Mouse (Mus musculus) heart, postnatal 0 days (tissue): Measurements from ENCODE around the gene Scp2d1. TPM values are rescaled to one million over a fixed set of nuclear protein-coding genes. Genes with fewer than 3 reads are reported as not detected.
A peak's percentile ranks its signal among the peaks of the same experiment; 100 is the strongest.

Experiments used
- ATAC-seq: fragments of 200-750 bp; cut with Nextera tagmentation; 2 replicates; pipeline ENCODE4 v1.8.0; 2017; ENCODE audit warnings: low read depth, moderate number of reproducible peaks, moderate library complexity; ENCODE audit not compliant: insufficient read depth
- DNase-seq: peaks from one replicate; pipeline ENCODE4 v3.0.0-alpha.2; 2016; ENCODE audit warnings: low spot score
- H3K27ac ChIP-seq: fragments of 300-500 bp; sonication (generic); 2 replicates; pipeline ENCODE4 v1.5.1; 2014; ENCODE audit warnings: low read depth, mild to moderate bottlenecking
- H3K27me3 ChIP-seq: fragments of 300-500 bp; sonication (generic); 2 replicates; pipeline ENCODE4 v1.6.1; 2014; ENCODE audit warnings: low read length, mixed read lengths; ENCODE audit not compliant: control insufficient read depth, insufficient read depth
- H3K36me3 ChIP-seq: fragments of 300-500 bp; sonication (generic); replicated peaks from 2 replicates; pipeline ENCODE4 v1.6.1; 2014; ENCODE audit warnings: low read length, mixed read lengths; ENCODE audit not compliant: control insufficient read depth, insufficient read depth
- H3K4me1 ChIP-seq: fragments of 300-500 bp; sonication (generic); 2 replicates; pipeline ENCODE4 v1.6.1; 2014; ENCODE audit warnings: antibody characterized with exemption; ENCODE audit not compliant: control insufficient read depth, insufficient read depth
- H3K4me2 ChIP-seq: fragments of 300-500 bp; sonication (generic); 2 replicates; pipeline ENCODE4 v1.6.1; 2014; ENCODE audit warnings: low read depth, mild to moderate bottlenecking, low read length, moderate library complexity
- H3K4me3 ChIP-seq: fragments of 300-500 bp; sonication (generic); 2 replicates; pipeline ENCODE4 v1.5.1; 2014; ENCODE audit warnings: low read depth, low read length
- H3K9ac ChIP-seq: fragments of 300-500 bp; sonication (generic); replicated peaks from 2 replicates; pipeline ENCODE4 v1.6.1; 2014; ENCODE audit warnings: low read depth, low read length, mixed read lengths
- H3K9me3 ChIP-seq: fragments of 300-500 bp; sonication (generic); replicated peaks from 2 replicates; pipeline ENCODE4 v1.6.1; 2016; ENCODE audit warnings: low read length; ENCODE audit not compliant: control insufficient read depth
- CTCF ChIP-seq: IDR thresholded peaks from 2 replicates; pipeline ENCODE4 v1.5.1; 2016; ENCODE audit warnings: antibody characterized with exemption, control low read depth, low read depth
- EP300 ChIP-seq: IDR thresholded peaks from 2 replicates; pipeline ENCODE4 v1.6.1; 2016; ENCODE audit warnings: antibody characterized with exemption, low read depth
- WGBS: fragments of 180-500 bp; shearing (Covaris S2); extraction: QIAGEN DNeasy Blood & Tissue Kit; methylation state at CpG from one replicate; pipeline ENCODE4 v1.1.7; 2014; 5-methylcytosine and 5-hydroxymethylcytosine counted together
- polyA plus RNA-seq: library from polyadenylated mRNA; unstranded; fragments of >200 nt; fragmentation: Nextera tagmentation; extraction: Ambion mirVana; gene quantifications from 2 replicates; pipeline ENCODE4 v1.2.1, GENCODE M21; 2015
- total RNA-seq: library from RNA; depleted of rRNA; stranded (reverse); fragments of >200 nt; gene quantifications from 2 replicates; pipeline ENCODE4 v1.2.3, GENCODE M21; 2014; ENCODE audit warnings: low replicate concordance; rRNA removed

The Scp2d1 gene
- total and polyA plus RNA-seq, 2 experiments from 2014 or later: not detected

DNA sequence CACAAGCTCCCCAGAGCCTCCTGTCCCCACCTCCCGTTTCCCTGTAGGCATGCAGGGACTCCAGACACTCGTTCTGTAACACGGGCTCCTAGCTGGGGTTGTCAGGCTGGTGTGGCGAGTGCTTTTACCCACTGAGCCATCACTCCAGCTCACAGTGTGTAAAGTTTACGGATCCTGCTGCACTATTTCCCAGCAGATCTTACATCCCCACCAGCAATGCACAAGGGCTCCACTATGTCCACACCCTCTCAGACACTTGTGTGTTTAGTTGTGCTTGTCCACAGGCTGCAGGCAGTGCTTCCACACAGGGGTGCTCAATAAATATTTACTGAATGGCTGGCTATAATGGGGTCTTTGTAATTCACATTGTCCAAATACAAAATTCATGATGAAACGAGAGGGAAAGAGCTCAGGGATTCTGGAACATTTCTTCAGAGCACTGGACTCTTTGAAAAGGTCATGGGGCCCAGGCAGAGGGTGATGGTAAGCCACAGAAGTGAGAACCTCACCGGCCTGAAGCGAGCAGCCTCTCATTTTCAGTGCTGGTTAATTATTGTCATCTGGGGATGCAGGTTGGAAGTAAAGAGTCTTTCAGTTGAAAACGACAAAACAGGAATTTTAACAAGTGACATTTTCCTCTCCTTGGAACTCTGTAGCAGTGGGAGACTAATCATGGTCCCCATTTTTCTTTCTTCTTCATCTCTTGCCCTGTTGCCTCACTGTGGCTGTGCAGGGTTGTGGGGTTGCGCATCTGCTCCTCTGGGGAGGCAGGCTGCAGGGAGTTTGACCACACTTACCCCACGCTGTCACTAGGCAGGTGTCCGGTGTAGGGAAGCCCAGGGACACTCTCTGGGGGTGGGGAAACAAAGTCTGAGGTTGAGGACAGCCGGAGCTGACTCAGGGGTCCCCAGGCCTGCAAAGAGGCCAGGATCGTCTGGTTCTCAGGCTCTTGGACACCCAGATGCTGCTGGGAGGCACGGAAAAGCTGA lies 15.4 kb upstream of the Scp2d1 start:
- ATAC-seq: no peak
- no peak overlapping the region for H3K4me2 ChIP-seq
- H3K4me1 ChIP-seq: no peaks in the 10 kb centered on the region
- no peaks in the 10 kb centered on the region for H3K36me3 ChIP-seq
- 65% methylated on average over 15 of the region's 15 CpGs for WGBS
- TF ChIP-seq CTCF (no peak), EP300 (no peak)
- no peaks in the 10 kb centered on the region for H3K27me3 ChIP-seq
- H3K4me3 ChIP-seq: no peak overlapping the region
- no peak for DNase-seq
- no peak overlapping the region for H3K9ac ChIP-seq
- no peaks in the 10 kb centered on the region for H3K9me3 ChIP-seq
- H3K27ac ChIP-seq: no peak overlapping the region

GRCm38 (mm10) chr2:144828457-144828985 lies 5.1 kb downstream of the Scp2d1 start:
- TF ChIP-seq CTCF: no peak
- no peak for TF ChIP-seq EP300

GRCm38 (mm10) chr2:144836667-144837311 lies 13.3 kb downstream of the Scp2d1 start:
- TF ChIP-seq EP300 (no peak), CTCF (no peak)
- Histone ChIP-seq H3K4me1 (no peaks in the 10 kb centered on the region), H3K27me3 (no peaks in the 10 kb centered on the region), H3K9ac (no peak overlapping the region), H3K27ac (no peak overlapping the region), H3K4me2 (no peak overlapping the region), H3K36me3 (no peaks in the 10 kb centered on the region), H3K4me3 (no peak overlapping the region), H3K9me3 (no peaks in the 10 kb centered on the region)
- ATAC-seq (no peak), DNase-seq (no peak)
- WGBS: 71% methylated on average over 5 of the region's 5 CpGs

More at GRCm38 (mm10) chr2:144828457-144828985, 5.1 kb downstream of the Scp2d1 start:
- Histone ChIP-seq H3K4me1 (no peaks in the 10 kb centered on the region), H3K9ac (no peak overlapping the region), H3K9me3 (no peaks in the 10 kb centered on the region), H3K4me3 (no peak overlapping the region), H3K36me3 (no peaks in the 10 kb centered on the region), H3K4me2 (no peak overlapping the region), H3K27ac (no peak overlapping the region), H3K27me3 (no peaks in the 10 kb centered on the region)
- DNase-seq: no peak
- WGBS: 72% methylated on average over 8 of the region's 8 CpGs
- no peak for ATAC-seq

DNA sequence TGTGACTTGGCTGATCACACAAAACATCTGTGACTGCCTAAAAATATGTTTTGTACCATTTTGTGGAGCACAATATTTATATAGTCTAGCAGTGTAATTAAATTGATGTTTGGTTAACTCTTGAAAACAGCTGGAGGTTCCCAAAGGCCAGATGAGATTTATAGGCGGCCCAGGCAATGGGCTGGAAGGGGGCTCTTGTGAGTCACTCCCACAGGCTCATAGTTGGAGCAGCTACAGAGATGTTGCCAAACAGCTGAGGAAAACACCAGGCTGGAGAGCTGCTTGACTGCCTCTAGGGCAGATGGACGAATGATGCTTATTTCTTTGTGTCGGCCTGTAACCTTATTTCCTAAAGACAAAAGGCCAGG lies 13.8 kb downstream of the Scp2d1 start:
- no peaks in the 10 kb centered on the region for H3K9me3 ChIP-seq
- no peak overlapping the region for H3K4me3 ChIP-seq
- no peak for TF ChIP-seq CTCF
- no peak for TF ChIP-seq EP300
- no peak overlapping the region for H3K9ac ChIP-seq
- no peak overlapping the region for H3K27ac ChIP-seq
- H3K36me3 ChIP-seq: no peaks in the 10 kb centered on the region
- H3K27me3 ChIP-seq: no peaks in the 10 kb centered on the region
- no peak for DNase-seq
- WGBS: 75% methylated on average over 3 of the region's 3 CpGs
- no peaks in the 10 kb centered on the region for H3K4me1 ChIP-seq
- H3K4me2 ChIP-seq: no peak overlapping the region
- ATAC-seq: no peak

- 53% methylated on average over 2 of the region's 2 CpGs for WGBS
- H3K4me3 ChIP-seq: no peak overlapping the region
- TF ChIP-seq CTCF (peak; percentile 44), EP300 (no peak)
- no peaks in the 10 kb centered on the region for H3K27me3 ChIP-seq
- H3K9ac ChIP-seq: no peak overlapping the region
- DNase-seq (no peak), ATAC-seq (no peak)
- no peaks in the 10 kb centered on the region for H3K36me3 ChIP-seq
- H3K9me3 ChIP-seq: no peaks in the 10 kb centered on the region
- H3K4me2 ChIP-seq: no peak overlapping the region
- no peak overlapping the region for H3K27ac ChIP-seq
- no peaks in the 10 kb centered on the region for H3K4me1 ChIP-seq
Measured at GRCm38 (mm10) chr2:144868827-144869226, 45.4 kb downstream of the Scp2d1 start.

Other genes with a start within 250 kb of the Scp2d1 start
- 50.3 and 60.3 TPM in 2 replicates for gene Smim26, start 229.6 kb upstream of the Scp2d1 start, total RNA-seq
- gene Smim26, start 229.6 kb upstream of the Scp2d1 start, polyA plus RNA-seq: 93.4 and 94.8 TPM in 2 replicates
- gene Dtd1, start 223.8 kb upstream of the Scp2d1 start, total RNA-seq: 11.9 and 24.2 TPM in 2 replicates
- gene Dtd1, start 223.8 kb upstream of the Scp2d1 start, polyA plus RNA-seq: 25.8 and 29.2 TPM in 2 replicates